ENCODE assay signal across 17 mouse cellular contexts in genomic region chr2:131129836-131130235, GRCm38 (mm10). TPM values are rescaled to one million over a fixed set of nuclear protein-coding genes. Genes with fewer than 3 reads are reported as not detected.
A peak's percentile ranks its signal among the peaks of the same experiment; 100 is the strongest.
DNase-seq lines count a peak whose midpoint lies in the region; ATAC-seq and TF ChIP-seq lines count a peak whose summit lies in the region.
"Had no signal": no experiment of that assay in that cellular context is flagged by ENCODE, and none has a peak within 500 bp of the region (broad histone marks: within the 10 kb centered on the region; RNA-seq: fewer than 3 reads in every experiment).

No protein-coding gene starts in this region.

- no peak for TF ChIP-seq CTCF in heart, adult 2 months (IDR thresholded peaks at IDR 0.05)

- H3K79me2 ChIP-seq in heart, adult 2 months (replicated peaks; ENCODE audit: control insufficient read depth, insufficient read depth, low read length), result no peaks in the 10 kb centered on the region

- no peak for ATAC-seq in heart, embryonic 14.5 days (ENCODE audit: insufficient number of reproducible peaks, insufficient read depth, low FRiP score, low read depth)
- ATAC-seq in lung, embryonic 15.5 days (ENCODE audit: borderline replicate concordance, extremely low read depth, low FRiP score, low TSS enrichment), result no peak

- peak; percentile 54 to 55 for DNase-seq in heart, adult 2 months
- no peak for DNase-seq in heart, postnatal 14 days
- no peak for DNase-seq in right cerebral cortex, postnatal 36 days (ENCODE audit: low spot score in 2 of 2)
- DNase-seq in left cerebral cortex, postnatal 14 days (ENCODE audit: low spot score in 2 of 2), result no peak
- no peak for DNase-seq in embryo, embryonic 11 days
- DNase-seq: adrenal gland, postnatal 14 days; cerebellum, postnatal 10 days had no signal

- 46% methylated on average over 5 of the region's 5 CpGs for whole genome bisulfite sequencing in heart, adult 2 months
- WGBS in heart, embryonic 14.5 days, result 56% methylated on average over 5 of the region's 5 CpGs
- 68% methylated on average over 5 of the region's 5 CpGs for WGBS in lung, embryonic 15.5 days

- H3K27me3 ChIP-seq in heart, adult 2 months (ENCODE audit: control insufficient read depth, insufficient read depth, low read length), result no peaks in the 10 kb centered on the region
- H3K27me3 ChIP-seq in heart, embryonic 14.5 days (ENCODE audit: control insufficient read depth, insufficient read depth, low read length), result no peaks in the 10 kb centered on the region
- H3K27me3 ChIP-seq in lung, embryonic 15.5 days, result no peaks in the 10 kb centered on the region

- intact Hi-C loops in heart, adult 2 months (cut with DNase I), result no loop called here
- intact Hi-C loops in heart, postnatal 14 days (cut with DNase I), result no loop called here
- intact Hi-C loops in left cerebral cortex, postnatal 14 days (cut with DNase I), result no loop called here

- H3K4me1 ChIP-seq in heart, adult 2 months (ENCODE audit: control insufficient read depth, insufficient read depth, low read length), result peaks cover 26% of the 10 kb centered on the region
- H3K4me1 ChIP-seq in brown adipose tissue, adult 24 weeks (ENCODE audit: control insufficient read depth, insufficient read depth, insufficient read length, low read length), result peaks cover 17% of the 10 kb centered on the region
- H3K4me1 ChIP-seq in heart, embryonic 14.5 days (ENCODE audit: control insufficient read depth in 2 of 2, insufficient read depth in 2 of 2, low read length in 2 of 2), result peaks cover 13 to 18% of the 10 kb centered on the region in 2 experiments
- H3K4me1 ChIP-seq in lung, embryonic 15.5 days, result peaks cover 36% of the 10 kb centered on the region

- peaks cover 18% of the 10 kb centered on the region for H3K36me3 ChIP-seq in heart, adult 2 months (ENCODE audit: control insufficient read depth, insufficient read depth, low read length)
- H3K36me3 ChIP-seq in heart, embryonic 14.5 days (ENCODE audit: control insufficient read depth, insufficient read depth, low read length), result no peaks in the 10 kb centered on the region
- H3K36me3 ChIP-seq in lung, embryonic 15.5 days, result no peaks in the 10 kb centered on the region

- TF ChIP-seq POLR2A in heart, adult 2 months (IDR thresholded peaks at IDR 0.05; ENCODE audit: insufficient read depth, low read depth, low read length), result peak; percentile 59

- H3K27ac ChIP-seq in heart, adult 2 months, result peak overlapping the region; percentile 97
- H3K27ac ChIP-seq in brown adipose tissue, adult 24 weeks (replicated peaks; ENCODE audit: low read depth, low read length), result peak overlapping the region; percentile 98
- no peak overlapping the region for H3K27ac ChIP-seq in heart, embryonic 14.5 days (replicated peaks in 1 of 2; ENCODE audit: control insufficient read depth in 1 of 2, insufficient read depth in 1 of 2, low read depth in 2 of 2, low read length in 2 of 2)
- H3K27ac ChIP-seq in lung, embryonic 15.5 days, result no peak overlapping the region

- no peaks in the 10 kb centered on the region for H3K9me3 ChIP-seq in heart, embryonic 14.5 days (ENCODE audit: control insufficient read depth, low read length)
- H3K9me3 ChIP-seq in lung, embryonic 15.5 days, result no peaks in the 10 kb centered on the region

- peak overlapping the region; percentile 30; the same call in 1 of the 2 replicates for H3K9ac ChIP-seq in heart, adult 2 months (ENCODE audit: low read depth, low read length)
- H3K9ac ChIP-seq in heart, embryonic 14.5 days (ENCODE audit: low read length), result no peak overlapping the region
- H3K9ac ChIP-seq in lung, embryonic 15.5 days, result no peak overlapping the region

- H3K4me2 ChIP-seq in heart, embryonic 14.5 days (ENCODE audit: low read length), result peak overlapping the region; percentile 91; the same call in 1 of the 2 replicates
- peak overlapping the region; percentile 75; the same call in 1 of the 2 replicates for H3K4me2 ChIP-seq in lung, embryonic 15.5 days

- no peak for TF ChIP-seq EP300 in heart, adult 2 months (IDR thresholded peaks at IDR 0.05; ENCODE audit: insufficient read depth, low read depth, low read length)

- H3K4me3 ChIP-seq in heart, adult 2 months, result peak overlapping the region; percentile 81
- peak overlapping the region; percentile 88 for H3K4me3 ChIP-seq in brown adipose tissue, adult 24 weeks (ENCODE audit: insufficient read depth, low read depth, low read length)
- no peak overlapping the region for H3K4me3 ChIP-seq in heart, embryonic 14.5 days (ENCODE audit: control insufficient read depth in 1 of 2, insufficient read depth in 1 of 2, low read depth in 1 of 2, low read length in 2 of 2)
- H3K4me3 ChIP-seq in lung, embryonic 15.5 days, result no peak overlapping the region

RNA-seq across cellular contexts. Expression of gene Hspa12b, which starts 2.8 kb away (rescaled TPM):
- 10 to 100 TPM; 29.7 to 31.4 TPM for total RNA-seq in heart, adult 2 months (2021)
- 21.9 and 27.8 TPM in 2 replicates for polyA plus RNA-seq in heart, adult 2 months (2012; rRNA removed)
- 10 to 100 TPM; 42.9 to 48.2 TPM for total RNA-seq in heart, postnatal 14 days (2021)
- polyA plus RNA-seq in brown adipose tissue, adult 24 weeks (2012; ENCODE audit: insufficient read depth, insufficient read length, missing spikeins), result 7.0 and 9.6 TPM in 2 replicates
- polyA plus RNA-seq in heart, embryonic 14.5 days (2014; fragmentation: Nextera tagmentation; extraction: Ambion mirVana), result 5.8 and 6.3 TPM in 2 replicates
- 15.0 and 16.5 TPM in 2 replicates for polyA plus RNA-seq in lung, embryonic 15.5 days (2015; fragmentation: Nextera tagmentation; extraction: Ambion mirVana)
- total RNA-seq in left cerebral cortex, postnatal 14 days (2021), result 10 to 100 TPM; 10.2 to 10.8 TPM

RNA-seq across cellular contexts. Expression of gene Gm11037, which starts 3.5 kb away (rescaled TPM):
- not detected for total RNA-seq in heart, adult 2 months (2021)
- polyA plus RNA-seq in heart, adult 2 months (2012; rRNA removed), result not detected in 2 replicates
- not detected for total RNA-seq in heart, postnatal 14 days (2021)
- not detected in 2 replicates for polyA plus RNA-seq in brown adipose tissue, adult 24 weeks (2012; ENCODE audit: insufficient read depth, insufficient read length, missing spikeins)
- not detected in 2 replicates for polyA plus RNA-seq in heart, embryonic 14.5 days (2014; fragmentation: Nextera tagmentation; extraction: Ambion mirVana)
- not detected in 2 replicates for polyA plus RNA-seq in lung, embryonic 15.5 days (2015; fragmentation: Nextera tagmentation; extraction: Ambion mirVana)
- total RNA-seq in left cerebral cortex, postnatal 14 days (2021), result not detected
- total RNA-seq: adrenal gland, postnatal 14 days; gastrocnemius, postnatal 4 days; midbrain, postnatal 0 days had no signal
- polyA plus RNA-seq: C2C12; embryonic facial prominence, embryonic 14.5 days; intestine, postnatal 0 days; limb, embryonic 11.5 days; midbrain, postnatal 0 days; spleen, adult 2 months had no signal

RNA-seq across cellular contexts. Expression of gene 1700037H04Rik, which starts 30.0 kb away (rescaled TPM):
- total RNA-seq in heart, adult 2 months (2021), result 10 to 100 TPM in 1 of 2 experiments, 1 to 10 TPM in 1; 9.8 to 11.3 TPM
- 33.6 and 48.9 TPM in 2 replicates for polyA plus RNA-seq in heart, adult 2 months (2012; rRNA removed)
- total RNA-seq in heart, postnatal 14 days (2021), result 10 to 100 TPM; 11.1 to 12.2 TPM
- 426 and 428 TPM in 2 replicates for polyA plus RNA-seq in brown adipose tissue, adult 24 weeks (2012; ENCODE audit: insufficient read depth, insufficient read length, missing spikeins)
- 71.0 and 80.3 TPM in 2 replicates for polyA plus RNA-seq in heart, embryonic 14.5 days (2014; fragmentation: Nextera tagmentation; extraction: Ambion mirVana)
- polyA plus RNA-seq in lung, embryonic 15.5 days (2015; fragmentation: Nextera tagmentation; extraction: Ambion mirVana), result 60.4 and 61.5 TPM in 2 replicates
- total RNA-seq in left cerebral cortex, postnatal 14 days (2021), result 10 to 100 TPM; 74.6 to 83.3 TPM

RNA-seq across cellular contexts. Expression of gene Siglec1, which starts 43.3 kb away (rescaled TPM):
- total RNA-seq in heart, adult 2 months (2021), result 1 to 10 TPM; 2.1 to 2.5 TPM
- 3.1 and 3.3 TPM in 2 replicates for polyA plus RNA-seq in heart, adult 2 months (2012; rRNA removed)
- total RNA-seq in heart, postnatal 14 days (2021), result 1 to 10 TPM; 1.3 to 1.5 TPM
- 1.0 and 1.2 TPM in 2 replicates for polyA plus RNA-seq in brown adipose tissue, adult 24 weeks (2012; ENCODE audit: insufficient read depth, insufficient read length, missing spikeins)
- polyA plus RNA-seq in heart, embryonic 14.5 days (2014; fragmentation: Nextera tagmentation; extraction: Ambion mirVana), result 0.54 and 0.63 TPM in 2 replicates
- 0.44 and 0.47 TPM in 2 replicates for polyA plus RNA-seq in lung, embryonic 15.5 days (2015; fragmentation: Nextera tagmentation; extraction: Ambion mirVana)
- total RNA-seq in left cerebral cortex, postnatal 14 days (2021), result under 1 TPM; 0.51 to 0.59 TPM

RNA-seq across cellular contexts. Expression of gene Cenpb, which starts 50.0 kb away (rescaled TPM):
- 10 to 100 TPM; 71.9 to 92.6 TPM for total RNA-seq in heart, adult 2 months (2021)
- polyA plus RNA-seq in heart, adult 2 months (2012; rRNA removed), result 57.1 and 58.5 TPM in 2 replicates
- 10 to 100 TPM; 60.6 to 61.0 TPM for total RNA-seq in heart, postnatal 14 days (2021)
- polyA plus RNA-seq in brown adipose tissue, adult 24 weeks (2012; ENCODE audit: insufficient read depth, insufficient read length, missing spikeins), result 78.2 and 99.0 TPM in 2 replicates
- 6.2 and 7.0 TPM in 2 replicates for polyA plus RNA-seq in heart, embryonic 14.5 days (2014; fragmentation: Nextera tagmentation; extraction: Ambion mirVana)
- polyA plus RNA-seq in lung, embryonic 15.5 days (2015; fragmentation: Nextera tagmentation; extraction: Ambion mirVana), result 12.6 and 14.1 TPM in 2 replicates
- total RNA-seq in left cerebral cortex, postnatal 14 days (2021), result 10 to 100 TPM; 89.7 to 97.4 TPM

Comparison
In these comparisons a context has a peak if more than half of its experiments do, and no peak if none do; other contexts are left out.
1. DNase-seq: peak in heart, adult 2 months (2 of 2); none in heart, postnatal 14 days (0 of 2), right cerebral cortex, postnatal 36 days (0 of 2), left cerebral cortex, postnatal 14 days (0 of 2) and embryo, embryonic 11 days (single experiment).
2. H3K27ac ChIP-seq: peak in heart, adult 2 months (single experiment) and brown adipose tissue, adult 24 weeks (single experiment); none in heart, embryonic 14.5 days (0 of 2) and lung, embryonic 15.5 days (single experiment).
3. H3K4me3 ChIP-seq: peak in heart, adult 2 months (single experiment) and brown adipose tissue, adult 24 weeks (single experiment); none in heart, embryonic 14.5 days (0 of 2) and lung, embryonic 15.5 days (single experiment).